ENCODE assay signal across 28 mouse cellular contexts in genomic region chr16:79001679-79002078, GRCm38 (mm10).
"Had no signal": no experiment of that assay in that cellular context is flagged by ENCODE, and none has a peak within 500 bp of the region (broad histone marks: within the 10 kb centered on the region; RNA-seq: fewer than 3 reads in every experiment).

No protein-coding gene starts in this region.

- H3K9me3 ChIP-seq: embryonic facial prominence, embryonic 10.5 days; embryonic facial prominence, embryonic 12.5 days; embryonic facial prominence, embryonic 13.5 days; embryonic facial prominence, embryonic 15.5 days; forebrain, embryonic 10.5 days; forebrain, embryonic 12.5 days; forebrain, embryonic 13.5 days; forebrain, embryonic 15.5 days had no signal

- H3K27ac ChIP-seq: embryonic facial prominence, embryonic 10.5 days; embryonic facial prominence, embryonic 12.5 days; embryonic facial prominence, embryonic 13.5 days; embryonic facial prominence, embryonic 15.5 days; forebrain, embryonic 10.5 days; forebrain, embryonic 12.5 days; forebrain, embryonic 13.5 days; forebrain, embryonic 15.5 days; gastrocnemius, adult 2 months had no signal

- H3K9ac ChIP-seq: embryonic facial prominence, embryonic 12.5 days; embryonic facial prominence, embryonic 13.5 days; embryonic facial prominence, embryonic 15.5 days; forebrain, embryonic 12.5 days; forebrain, embryonic 13.5 days; forebrain, embryonic 15.5 days; forebrain, postnatal 0 days had no signal

- H3K4me1 ChIP-seq: embryonic facial prominence, embryonic 10.5 days; embryonic facial prominence, embryonic 12.5 days; embryonic facial prominence, embryonic 13.5 days; embryonic facial prominence, embryonic 15.5 days; forebrain, embryonic 10.5 days; forebrain, embryonic 12.5 days; forebrain, embryonic 13.5 days; forebrain, embryonic 15.5 days had no signal

- ATAC-seq: forebrain, embryonic 13.5 days; forebrain, embryonic 14.5 days; forebrain, embryonic 15.5 days; forebrain, embryonic 16.5 days; forebrain, postnatal 0 days had no signal

- DNase-seq: cerebellum, adult 18-20 months; cerebellum, adult 2 months; cerebellum, adult 8-10 months; cerebellum, adult 9-10 months; cerebellum, adult 9-11 months; cerebellum, postnatal 10 days; cerebellum, postnatal 14 days; cerebellum, postnatal 25 days; cerebellum, postnatal 36 days; embryo, embryonic 11 days; forebrain, postnatal 0 days; gastrocnemius, adult 2 months; gastrocnemius, postnatal 10 days; gastrocnemius, postnatal 14 days; gastrocnemius, postnatal 25 days; gastrocnemius, postnatal 36 days; heart, adult 11 months had no signal

- H3K27me3 ChIP-seq: embryonic facial prominence, embryonic 12.5 days; embryonic facial prominence, embryonic 13.5 days; embryonic facial prominence, embryonic 15.5 days; forebrain, embryonic 12.5 days; forebrain, embryonic 13.5 days; forebrain, embryonic 15.5 days had no signal

- H3K36me3 ChIP-seq: embryonic facial prominence, embryonic 10.5 days; embryonic facial prominence, embryonic 12.5 days; embryonic facial prominence, embryonic 13.5 days; embryonic facial prominence, embryonic 15.5 days; forebrain, embryonic 10.5 days; forebrain, embryonic 12.5 days; forebrain, embryonic 15.5 days had no signal

- H3K4me3 ChIP-seq: embryonic facial prominence, embryonic 10.5 days; embryonic facial prominence, embryonic 12.5 days; embryonic facial prominence, embryonic 13.5 days; embryonic facial prominence, embryonic 15.5 days; erythroblast, embryonic 14.5 days; forebrain, embryonic 10.5 days; forebrain, embryonic 12.5 days; forebrain, embryonic 13.5 days; forebrain, embryonic 15.5 days; gastrocnemius, adult 2 months had no signal

- H3K4me2 ChIP-seq: embryonic facial prominence, embryonic 12.5 days; embryonic facial prominence, embryonic 13.5 days; embryonic facial prominence, embryonic 15.5 days; forebrain, embryonic 12.5 days; forebrain, embryonic 13.5 days; forebrain, embryonic 15.5 days had no signal
